Mouse (Mus musculus): ENCODE measurements around the gene Olfr1250.
"Not testable (repeated sequence)": the region's sequence is repeated elsewhere in the genome, so short reads cannot be mapped to it uniquely, and the experiment has no call there.

The Olfr1250 gene

GRCm38 (mm10) chr2:89661367-89661766 is at the start of gene Olfr1250:
Gene Olfr1250, minus strand, starts transcription at chr2:89661467.
- DNase-seq (ENCODE audit: low read depth, low spot score): no peak

- no peak for DNase-seq (ENCODE audit: low read depth, low spot score)
Observed at GRCm38 (mm10) chr2:89691980-89692379, 30.7 kb upstream of the Olfr1250 start.

- no peak for DNase-seq (ENCODE audit: low read depth, low spot score)
Observed at GRCm38 (mm10) chr2:89671836-89672235, 10.6 kb upstream of the Olfr1250 start, which contains the start of gene Olfr1251. Gene Olfr1251, minus strand, starts transcription at chr2:89671936.

- no peak for DNase-seq (ENCODE audit: low read depth, low spot score)
Observed at GRCm38 (mm10) chr2:89634883-89635282, 26.4 kb downstream of the Olfr1250 start, which contains the start of gene Olfr1249. Gene Olfr1249, minus strand, starts transcription at chr2:89634983.

- not testable (repeated sequence) for DNase-seq (ENCODE audit: low read depth, low spot score)
Observed at GRCm38 (mm10) chr2:89618145-89618544, 43.1 kb downstream of the Olfr1250 start, which contains the start of gene Olfr1248. Gene Olfr1248, minus strand, starts transcription at chr2:89618245.

GRCm38 (mm10) chr2:89614030-89614429 is 47.2 kb downstream of the Olfr1250 start, which contains the start of gene Olfr1247:
Gene Olfr1247, minus strand, starts transcription at chr2:89614130.
- no peak for DNase-seq (ENCODE audit: low read depth, low spot score)

Measured in forelimb bud, embryonic 11.5 days (tissue).